Mouse (Mus musculus) cerebellum, adult 11-12 months (tissue): ENCODE measurements around the gene Kansl1l.

ENCODE experiments used
- DNase-seq: peaks from one replicate; pipeline ENCODE4 v3.0.0; 2022

Gene Kansl1l

DNA sequence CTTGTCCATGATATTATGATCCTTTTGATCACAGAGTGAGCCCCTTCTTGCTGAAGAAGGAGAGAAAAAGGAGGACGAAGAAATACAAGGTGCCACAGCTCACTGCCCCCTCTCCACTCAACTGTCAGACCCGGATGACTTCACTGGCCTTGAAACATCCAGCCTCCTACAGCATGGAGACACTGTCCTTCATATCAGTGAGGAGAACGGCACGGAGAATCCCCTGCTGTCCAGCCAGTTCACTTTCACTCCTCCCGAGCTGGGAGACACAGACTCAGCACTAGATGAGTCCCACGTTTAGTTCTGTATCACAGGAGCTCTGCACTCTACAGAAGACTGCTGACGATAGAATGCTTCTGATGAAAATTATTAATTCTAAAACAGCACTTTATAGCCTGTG is 122.1 kb downstream of the Kansl1l start:
- no peak for DNase-seq

DNA sequence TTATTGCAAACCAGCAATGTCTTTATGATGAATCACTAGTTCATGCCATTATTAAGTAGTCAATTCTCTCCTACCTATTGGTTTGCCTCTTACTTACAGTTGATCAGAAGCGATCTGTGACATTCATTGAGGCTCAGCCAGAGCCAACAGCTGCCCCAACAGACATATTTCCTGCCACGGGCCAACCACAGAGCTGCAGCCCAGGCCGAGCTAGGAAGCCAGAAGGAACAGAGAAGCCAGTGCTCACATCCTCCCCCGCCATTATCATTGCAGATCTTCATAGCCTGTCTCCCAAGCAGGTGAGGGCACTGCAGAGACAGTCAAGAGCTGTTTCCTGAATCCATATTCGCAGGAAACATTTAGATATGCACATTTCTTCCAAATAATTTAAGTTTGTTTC is 123.1 kb downstream of the Kansl1l start:
- DNase-seq: no peak

DNA sequence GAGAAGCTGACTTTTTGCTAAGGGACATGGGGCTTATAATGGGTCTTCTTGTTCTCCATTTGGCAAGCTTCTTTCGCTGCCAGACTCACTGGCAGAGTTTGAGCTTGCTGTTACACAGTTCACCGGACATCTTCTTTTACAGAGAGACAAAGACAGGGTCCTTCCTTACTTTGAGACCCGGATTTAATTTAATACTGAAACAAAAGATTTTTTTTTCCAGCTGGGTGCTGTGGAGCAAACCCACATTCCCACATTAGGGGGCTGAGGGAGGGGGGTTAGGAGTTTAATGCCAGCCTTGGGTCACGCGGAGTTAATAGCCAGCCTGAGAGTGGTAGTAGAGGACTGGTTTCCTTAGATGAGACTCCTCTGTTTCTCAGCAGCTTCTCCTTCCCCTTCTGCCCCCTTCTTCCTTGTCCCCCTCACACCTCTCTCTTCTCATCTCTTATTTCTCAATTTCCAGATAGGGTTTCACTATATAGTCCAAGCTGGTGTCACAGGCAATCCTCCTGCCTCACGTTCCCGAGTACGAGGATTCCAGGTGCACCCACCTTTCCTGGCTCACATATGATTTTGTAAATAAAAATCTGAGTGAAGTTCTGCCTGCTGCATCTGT is 124.5 kb downstream of the Kansl1l start:
- DNase-seq: no peak

DNA sequence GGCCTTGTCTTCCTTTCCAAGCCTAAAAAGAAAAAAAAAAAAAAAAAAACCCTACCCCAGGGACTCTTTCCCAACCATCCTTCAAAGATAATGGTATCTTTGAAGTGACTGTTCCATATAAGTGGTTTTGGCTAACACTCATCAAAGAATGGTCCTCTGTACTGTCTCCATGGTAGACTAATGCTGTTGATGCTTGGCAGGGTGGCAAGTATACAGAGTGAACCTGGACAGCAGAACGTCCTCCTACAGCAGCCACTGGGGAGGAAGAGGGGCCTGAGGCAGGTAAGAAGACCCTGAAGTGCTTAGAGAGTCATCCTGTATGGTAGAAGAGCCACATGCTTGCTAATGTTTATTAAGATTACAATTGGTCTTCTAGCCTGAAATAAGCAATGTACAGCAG is 125.1 kb downstream of the Kansl1l start:
- no peak for DNase-seq

DNA sequence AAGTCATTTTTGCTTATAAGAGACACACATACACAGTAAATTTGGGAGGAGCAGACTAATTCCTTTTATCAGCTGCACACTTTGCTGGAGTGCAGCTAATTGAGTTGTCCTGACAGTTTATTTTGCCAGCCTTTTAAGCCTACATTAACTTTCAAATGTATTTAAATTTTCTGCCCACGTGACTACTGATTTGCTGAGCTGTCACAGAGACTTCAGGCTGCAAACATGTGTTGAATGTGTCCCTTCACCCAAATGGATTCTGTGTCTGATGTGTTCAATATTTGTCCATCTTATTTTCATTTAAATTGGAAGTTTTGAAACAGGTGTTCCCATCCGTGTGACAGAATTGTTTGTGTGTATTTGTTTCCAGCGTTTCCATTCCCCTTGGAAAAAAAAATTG is 125.6 kb downstream of the Kansl1l start:
- DNase-seq: no peak

DNA sequence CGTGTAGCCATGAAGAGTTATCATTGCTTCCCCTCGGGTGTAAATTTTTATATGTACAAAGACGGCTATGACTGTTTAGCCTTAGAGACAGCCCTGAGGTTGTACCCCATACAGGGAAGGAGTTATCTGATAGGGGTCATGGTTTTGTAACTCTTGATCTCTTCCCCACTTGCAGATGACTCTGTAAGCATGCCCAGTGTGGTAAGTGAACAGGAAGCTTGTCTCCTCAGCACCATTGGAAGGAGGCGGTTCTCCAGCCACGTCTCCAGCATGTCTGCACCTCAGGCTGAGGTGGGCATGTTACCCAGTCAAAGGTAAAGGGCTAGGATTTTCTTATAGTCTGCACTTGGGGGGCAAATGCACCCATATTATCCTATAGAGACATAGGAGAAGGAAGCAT is 134.4 kb downstream of the Kansl1l start:
- no peak for DNase-seq

DNA sequence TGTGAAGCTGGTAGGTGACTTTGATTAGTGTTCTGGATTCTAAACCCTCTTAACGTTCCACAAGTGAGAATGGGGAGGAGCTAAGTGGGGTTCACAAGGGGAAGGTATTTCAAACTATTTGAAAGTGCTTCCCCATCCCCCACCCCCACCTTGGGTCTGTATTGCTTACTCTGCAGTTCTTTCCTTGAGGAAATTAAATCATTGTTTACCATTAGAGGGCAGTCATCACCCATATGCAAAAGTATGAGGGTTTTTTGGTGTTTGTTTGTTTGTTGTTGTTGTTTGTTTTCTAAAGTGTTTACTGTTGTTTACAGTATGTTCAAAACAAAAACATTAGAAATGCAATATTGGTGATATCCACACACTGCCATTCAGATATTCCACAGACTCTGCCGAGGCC is 138.7 kb downstream of the Kansl1l start:
- DNase-seq: no peak

DNA sequence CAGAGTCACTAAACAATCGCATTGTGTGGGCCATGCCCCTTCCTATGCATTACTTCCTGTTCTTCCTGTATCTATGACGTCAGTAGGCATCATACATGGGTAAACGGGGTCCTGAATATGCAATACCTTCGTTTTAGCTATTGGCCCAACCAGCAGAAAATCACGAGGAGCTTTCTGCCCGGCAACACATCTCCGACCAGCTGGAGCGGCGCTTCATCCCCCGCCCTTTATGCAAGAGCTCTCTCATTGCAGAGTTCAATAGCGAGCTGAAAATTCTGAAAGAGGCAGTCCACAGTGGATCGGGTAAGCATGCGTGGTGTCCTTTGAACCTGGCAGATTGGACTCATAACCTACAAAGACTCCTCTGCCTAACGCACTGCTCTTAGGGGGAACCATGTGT is 139.4 kb downstream of the Kansl1l start:
- DNase-seq: no peak

DNA sequence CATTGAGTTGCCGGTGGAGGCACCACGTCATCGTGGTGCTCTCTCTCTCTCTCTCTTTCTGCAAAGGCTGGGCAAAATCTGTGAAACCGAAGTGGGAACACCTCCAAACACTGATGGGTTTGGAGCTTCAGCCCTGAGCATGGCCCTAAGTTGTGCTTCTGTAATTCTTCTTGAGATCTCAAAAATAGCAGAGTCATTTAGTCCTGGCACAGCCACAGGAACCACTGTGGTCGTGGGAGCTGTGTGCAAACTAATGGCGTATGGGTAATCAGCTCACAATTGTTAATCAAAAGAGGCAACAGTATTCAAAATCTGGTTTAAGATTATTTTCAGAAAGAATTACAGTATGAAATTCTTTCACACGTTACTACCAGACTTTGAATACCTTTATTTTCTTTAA is 144.6 kb downstream of the Kansl1l start:
- DNase-seq: no peak

DNA sequence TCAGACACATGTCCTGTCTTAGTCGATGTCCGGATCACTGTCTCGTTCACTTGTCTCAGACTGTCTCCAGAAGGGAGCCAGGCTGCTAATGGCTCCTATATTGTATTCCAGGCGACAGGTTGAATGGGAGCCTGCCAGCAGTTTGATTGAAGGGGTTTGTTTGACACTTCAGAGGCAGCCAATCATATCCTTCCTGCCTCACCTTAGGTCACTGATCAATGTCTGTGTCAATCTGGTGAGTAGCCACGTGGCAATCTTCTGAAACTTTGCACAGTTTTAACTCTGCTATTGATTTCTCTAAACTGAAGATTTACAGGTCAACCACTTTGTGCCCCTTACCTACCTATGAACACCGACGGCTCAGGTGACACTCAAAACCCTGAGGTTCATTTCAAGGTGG is 145.9 kb downstream of the Kansl1l start:
- DNase-seq: no peak
